Mouse (Mus musculus): ENCODE measurements at regions not wholly inside any gene's neighbourhood (a gene's known extent, or its start where the extent isn't known, plus 50 kb on each side); places are given as distances from the start of the nearest gene placed in this dataset.
A peak's percentile ranks its signal among the peaks of the same experiment; 100 is the strongest.

- ATAC-seq (ENCODE audit: low TSS enrichment) = no peak
Measured at GRCm38 (mm10) chr4:106043661-106044060, 254.0 kb downstream of the Gm12728 start.

GRCm38 (mm10) chr4:106048053-106048452, 258.4 kb downstream of the Gm12728 start:
- ATAC-seq (ENCODE audit: low TSS enrichment) = no peak

- ATAC-seq (ENCODE audit: low TSS enrichment) = no peak
Measured at GRCm38 (mm10) chr4:106048797-106049196, 259.1 kb downstream of the Gm12728 start.

GRCm38 (mm10) chr4:106049880-106050279, 260.2 kb downstream of the Gm12728 start:
- no peak for ATAC-seq (ENCODE audit: low TSS enrichment)

- ATAC-seq (ENCODE audit: low TSS enrichment) = no peak
Measured at GRCm38 (mm10) chr4:106050297-106050696, 260.6 kb downstream of the Gm12728 start.

GRCm38 (mm10) chr4:106053496-106053895, 262.5 kb upstream of the Usp24 start:
- ATAC-seq (ENCODE audit: low TSS enrichment) = no peak

GRCm38 (mm10) chr4:106054324-106054723, 261.7 kb upstream of the Usp24 start:
- ATAC-seq (ENCODE audit: low TSS enrichment) = peak; percentile 50; the same call in 1 of the 2 replicates

- ATAC-seq (ENCODE audit: low TSS enrichment) = no peak
Measured at GRCm38 (mm10) chr4:106062651-106063050, 253.4 kb upstream of the Usp24 start.

- ATAC-seq (ENCODE audit: low TSS enrichment) = no peak
Measured at GRCm38 (mm10) chr4:106063851-106064382, 252.1 kb upstream of the Usp24 start.

GRCm38 (mm10) chr4:106067023-106067422, 249.0 kb upstream of the Usp24 start:
- no peak for ATAC-seq (ENCODE audit: low TSS enrichment)

GRCm38 (mm10) chr4:106083546-106083945, 232.5 kb upstream of the Usp24 start:
- no peak for ATAC-seq (ENCODE audit: low TSS enrichment)

GRCm38 (mm10) chr4:106091927-106092675, 223.9 kb upstream of the Usp24 start:
- ATAC-seq (ENCODE audit: low TSS enrichment) = no peak

- no peak for ATAC-seq (ENCODE audit: low TSS enrichment)
Measured at GRCm38 (mm10) chr4:106092676-106093070, 223.3 kb upstream of the Usp24 start.

- no peak for ATAC-seq (ENCODE audit: low TSS enrichment)
Measured at GRCm38 (mm10) chr4:106093252-106093651, 222.8 kb upstream of the Usp24 start.

- ATAC-seq (ENCODE audit: low TSS enrichment) = no peak
Measured at GRCm38 (mm10) chr4:106094882-106095556, 221.0 kb upstream of the Usp24 start.

GRCm38 (mm10) chr4:106096130-106096529, 219.9 kb upstream of the Usp24 start:
- no peak for ATAC-seq (ENCODE audit: low TSS enrichment)

GRCm38 (mm10) chr4:106097846-106098245, 218.2 kb upstream of the Usp24 start:
- ATAC-seq (ENCODE audit: low TSS enrichment) = no peak

- no peak for ATAC-seq (ENCODE audit: low TSS enrichment)
Measured at GRCm38 (mm10) chr4:106100211-106101025, 215.6 kb upstream of the Usp24 start.

GRCm38 (mm10) chr4:106101904-106102303, 214.1 kb upstream of the Usp24 start:
- no peak for ATAC-seq (ENCODE audit: low TSS enrichment)

- no peak for ATAC-seq (ENCODE audit: low TSS enrichment)
Measured at GRCm38 (mm10) chr4:106102451-106102977, 213.5 kb upstream of the Usp24 start.

GRCm38 (mm10) chr4:106103750-106104635, 212.0 kb upstream of the Usp24 start:
- ATAC-seq (ENCODE audit: low TSS enrichment) = no peak
